Mouse (Mus musculus) hindbrain, embryonic 15.5 days (tissue): Measurements from ENCODE around the gene Hecw2. TPM values are rescaled to one million over a fixed set of nuclear protein-coding genes. Genes with fewer than 3 reads are reported as not detected.

ENCODE experiments used
- ATAC-seq: fragments of 200-750 bp; cut with Nextera tagmentation; 2 replicates; pipeline ENCODE4 v1.8.0; 2017; ENCODE audit warnings: low read depth, moderate number of reproducible peaks, moderate TSS enrichment; ENCODE audit not compliant: low FRiP score
- H3K27ac ChIP-seq: fragments of 300-500 bp; sonication (generic); replicated peaks from 2 replicates; pipeline ENCODE4 v1.5.1; 2015; ENCODE audit warnings: mild to moderate bottlenecking, inconsistent platforms
- H3K27me3 ChIP-seq: fragments of 300-500 bp; sonication (generic); 2 replicates; pipeline ENCODE4 v1.6.1; 2015; ENCODE audit warnings: control low read depth, inconsistent platforms
- H3K36me3 ChIP-seq: fragments of 300-500 bp; sonication (generic); 2 replicates; pipeline ENCODE4 v1.6.1; 2015; ENCODE audit warnings: control low read depth, inconsistent platforms
- H3K4me1 ChIP-seq: fragments of 300-500 bp; sonication (generic); replicated peaks from 2 replicates; pipeline ENCODE4 v1.6.1; 2015; ENCODE audit warnings: control low read depth, inconsistent platforms
- H3K4me2 ChIP-seq: fragments of 300-500 bp; sonication (generic); 2 replicates; pipeline ENCODE4 v1.6.1; 2015; ENCODE audit warnings: moderate library complexity, mild to moderate bottlenecking, inconsistent platforms
- H3K4me3 ChIP-seq: fragments of 300-500 bp; sonication (generic); 2 replicates; pipeline ENCODE4 v1.5.1; 2015; ENCODE audit warnings: mild to moderate bottlenecking, inconsistent platforms
- H3K9ac ChIP-seq: fragments of 300-500 bp; sonication (generic); 2 replicates; pipeline ENCODE4 v1.6.1; 2015; ENCODE audit warnings: inconsistent platforms
- H3K9me3 ChIP-seq: fragments of 300-500 bp; sonication (generic); 2 replicates; pipeline ENCODE4 v1.6.1; 2016; ENCODE audit warnings: control low read depth, inconsistent platforms
- WGBS: fragments of 180-500 bp; shearing (Covaris S2); methylation state at CpG from one replicate; pipeline ENCODE4 v1.1.7; 2015; 5-methylcytosine and 5-hydroxymethylcytosine counted together
- polyA plus RNA-seq: library from polyadenylated mRNA; unstranded; fragments of >200 nt; fragmentation: Nextera tagmentation; extraction: Ambion mirVana; gene quantifications from 2 replicates; pipeline ENCODE4 v1.2.1, GENCODE M21; 2015

Gene Hecw2
- polyA plus RNA-seq, 1 experiment from 2014 or later: 8.5 TPM

DNA sequence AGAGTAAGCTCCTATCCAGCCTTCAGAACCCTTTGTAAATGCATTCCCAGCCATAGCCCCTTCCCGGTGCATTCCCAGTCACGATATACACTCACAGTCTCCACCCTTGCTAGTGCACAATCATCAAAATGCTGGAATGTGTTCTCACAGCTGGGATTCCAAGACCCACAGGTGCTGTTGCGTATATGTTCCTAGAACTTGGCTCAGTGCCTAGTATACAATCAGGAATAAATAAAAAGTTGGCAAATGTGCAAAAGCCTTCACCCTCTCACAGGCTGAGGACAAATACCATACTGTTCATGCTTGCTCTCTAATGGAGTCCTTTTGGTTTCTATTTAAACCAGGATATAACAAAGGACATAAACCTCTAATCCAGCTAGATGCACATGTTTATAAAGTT is 283.1 kb downstream of the Hecw2 start:
- Histone ChIP-seq H3K36me3 (0 out of 2 replicates have a peak, but pooled peaks cover 6% of the 10 kb centered on the region), H3K4me1 (no peaks in the 10 kb centered on the region), H3K4me3 (no peak overlapping the region), H3K27ac (no peak overlapping the region), H3K4me2 (no peak overlapping the region), H3K9me3 (no peaks in the 10 kb centered on the region), H3K27me3 (no peaks in the 10 kb centered on the region), H3K9ac (no peak overlapping the region)
- WGBS: 63% methylated on average over 3 of the region's 3 CpGs
- no peak for ATAC-seq

DNA sequence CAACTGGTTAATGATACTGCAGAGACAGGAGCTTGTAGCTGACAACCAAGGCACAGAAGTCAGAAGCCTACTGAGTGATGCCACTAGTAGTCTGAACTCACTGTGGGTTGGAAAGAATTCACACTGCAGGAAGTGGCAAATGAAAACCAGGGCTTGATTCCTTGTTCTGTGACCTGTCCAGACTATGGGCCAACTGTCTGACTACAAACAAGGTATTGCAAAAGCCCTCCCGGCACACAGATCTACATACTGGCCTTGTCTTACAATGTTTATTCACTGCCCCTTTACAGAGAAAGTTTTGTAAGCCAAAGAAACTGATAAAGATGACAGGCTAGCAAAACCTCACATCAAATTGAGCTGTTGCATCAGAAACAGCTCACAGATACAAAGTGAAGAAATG is 284.7 kb downstream of the Hecw2 start:
- Histone ChIP-seq H3K4me3 (no peak overlapping the region), H3K4me2 (no peak overlapping the region), H3K27ac (no peak overlapping the region), H3K9me3 (no peaks in the 10 kb centered on the region), H3K4me1 (no peaks in the 10 kb centered on the region), H3K36me3 (0 out of 2 replicates have a peak, but pooled peaks cover 6% of the 10 kb centered on the region), H3K9ac (no peak overlapping the region), H3K27me3 (no peaks in the 10 kb centered on the region)
- 91% methylated on average over 1 of the region's 1 CpGs for WGBS
- no peak for ATAC-seq

DNA sequence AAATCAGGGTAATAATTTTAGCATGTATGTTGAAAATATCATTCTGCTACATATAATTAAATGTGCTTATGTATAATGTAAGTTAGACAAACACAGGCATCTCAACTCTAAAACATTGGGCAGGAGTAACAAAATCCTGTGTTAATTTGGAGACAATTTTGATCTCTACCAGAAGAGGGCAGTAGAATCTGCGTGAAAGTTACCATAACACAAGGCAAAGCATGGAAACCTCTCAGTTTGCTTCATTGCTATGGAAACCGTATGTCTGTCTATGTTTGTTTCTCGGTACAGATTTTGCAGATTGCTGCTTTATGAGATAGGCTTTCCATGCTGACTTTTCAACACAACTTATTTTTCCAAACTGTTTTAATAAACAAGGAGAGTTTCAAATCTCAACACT is 285.9 kb downstream of the Hecw2 start:
- Histone ChIP-seq H3K9me3 (no peaks in the 10 kb centered on the region), H3K36me3 (0 out of 2 replicates have a peak, but pooled peaks cover 6% of the 10 kb centered on the region), H3K9ac (no peak overlapping the region), H3K27me3 (no peaks in the 10 kb centered on the region), H3K27ac (no peak overlapping the region), H3K4me1 (no peaks in the 10 kb centered on the region), H3K4me2 (no peak overlapping the region), H3K4me3 (no peak overlapping the region)
- ATAC-seq: peak; percentile 83
- WGBS: 7% methylated on average over 3 of the region's 3 CpGs

DNA sequence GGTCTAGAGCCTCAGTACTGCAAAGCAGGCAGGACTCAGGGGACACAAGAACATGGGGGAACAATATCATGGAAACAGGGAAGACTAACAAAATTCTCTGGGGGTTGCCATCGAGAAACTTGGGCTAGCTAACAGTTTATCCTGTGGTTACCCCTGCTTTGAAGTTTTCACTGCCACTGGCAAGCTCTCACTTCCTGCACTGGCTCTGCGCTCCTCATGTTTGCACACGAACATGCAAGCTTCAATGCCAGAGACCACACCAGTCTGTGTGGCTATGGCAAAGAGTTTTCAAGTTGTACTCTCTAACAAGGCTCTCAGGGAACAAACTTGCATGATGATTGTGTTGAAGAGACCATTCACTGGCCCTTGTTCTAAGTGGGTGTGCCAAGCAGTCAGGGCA is 288.8 kb downstream of the Hecw2 start:
- no peak for ATAC-seq
- Histone ChIP-seq H3K9me3 (no peaks in the 10 kb centered on the region), H3K9ac (no peak overlapping the region), H3K4me3 (no peak overlapping the region), H3K27me3 (no peaks in the 10 kb centered on the region), H3K27ac (no peak overlapping the region), H3K4me2 (no peak overlapping the region), H3K4me1 (no peaks in the 10 kb centered on the region), H3K36me3 (peaks cover 8% of the 10 kb centered on the region)
- 85% methylated on average over 3 of the region's 3 CpGs for WGBS

DNA sequence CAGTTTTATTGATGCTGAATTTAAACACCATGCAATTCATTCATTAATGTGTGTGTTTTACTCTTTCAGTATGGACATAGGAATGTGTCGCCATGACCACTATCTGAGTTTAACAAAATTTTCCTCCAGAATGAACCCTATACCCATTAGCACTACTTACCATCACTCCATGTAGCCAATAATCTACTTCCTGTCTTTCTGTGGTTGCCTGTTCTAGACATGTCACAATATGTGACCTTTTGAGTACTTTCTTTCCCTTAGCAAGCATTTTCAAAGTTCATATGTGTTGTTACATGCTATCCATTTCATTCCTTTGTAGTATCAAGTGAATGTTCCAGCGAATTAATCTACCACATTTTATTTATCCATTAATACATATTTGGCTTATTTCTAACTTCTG is 294.6 kb downstream of the Hecw2 start:
- no peak overlapping the region for H3K4me3 ChIP-seq
- WGBS: 92% methylated on average over 2 of the region's 2 CpGs

DNA sequence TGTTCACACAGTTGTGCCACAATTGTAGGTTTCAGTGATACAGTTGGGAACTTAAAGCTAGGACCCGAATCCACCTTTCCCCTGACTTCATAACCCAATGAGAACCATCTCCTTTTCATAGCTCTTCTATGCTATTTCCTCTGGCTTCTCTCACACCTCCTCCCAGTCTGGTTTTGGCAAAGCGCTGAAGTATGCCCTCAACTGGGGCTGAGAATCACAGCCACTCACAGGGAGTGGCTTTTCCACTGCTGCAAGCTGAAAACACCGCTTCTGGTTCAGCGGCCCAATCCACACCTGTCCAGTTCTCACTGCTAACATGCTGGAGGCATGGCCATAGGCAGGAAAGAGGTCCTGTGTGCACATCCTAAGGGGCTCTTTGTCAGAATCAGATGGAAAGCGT is 300.7 kb downstream of the Hecw2 start:
- H3K27ac ChIP-seq: no peak overlapping the region
- no peak for ATAC-seq
- no peaks in the 10 kb centered on the region for H3K27me3 ChIP-seq
- no peak overlapping the region for H3K4me3 ChIP-seq
- no peak overlapping the region for H3K9ac ChIP-seq
- no peaks in the 10 kb centered on the region for H3K9me3 ChIP-seq
- H3K4me1 ChIP-seq: no peaks in the 10 kb centered on the region
- 94% methylated on average over 5 of the region's 5 CpGs for WGBS
- no peaks in the 10 kb centered on the region for H3K36me3 ChIP-seq
- H3K4me2 ChIP-seq: no peak overlapping the region

More for the DNA sequence above, 294.6 kb downstream of the Hecw2 start:
- Histone ChIP-seq H3K4me1 (no peaks in the 10 kb centered on the region), H3K4me2 (no peak overlapping the region), H3K27ac (no peak overlapping the region), H3K36me3 (peaks cover 8% of the 10 kb centered on the region), H3K27me3 (no peaks in the 10 kb centered on the region), H3K9me3 (no peaks in the 10 kb centered on the region), H3K9ac (no peak overlapping the region)
- no peak for ATAC-seq

DNA sequence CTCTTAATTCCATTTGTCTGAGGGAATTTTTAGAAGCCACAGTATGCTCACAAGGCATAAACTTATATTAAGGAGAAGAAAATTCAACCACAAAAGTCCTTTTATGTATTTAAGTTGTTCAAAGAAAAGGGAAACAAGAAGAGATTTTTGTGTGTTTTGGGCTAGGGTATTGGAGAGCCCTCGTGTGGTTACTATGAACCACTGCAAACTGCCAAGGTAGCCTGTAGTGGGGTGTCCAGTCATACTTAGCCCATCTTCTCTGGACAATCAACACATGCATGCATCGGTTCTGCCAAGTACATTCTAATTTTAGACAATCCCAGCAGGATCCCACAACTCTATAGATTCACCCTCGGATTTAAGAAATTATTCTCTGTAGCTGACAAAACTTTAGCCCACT is 304.6 kb downstream of the Hecw2 start:
- no peak for ATAC-seq
- Histone ChIP-seq H3K27me3 (no peaks in the 10 kb centered on the region), H3K9ac (no peak overlapping the region), H3K4me3 (no peak overlapping the region), H3K9me3 (no peaks in the 10 kb centered on the region), H3K4me2 (no peak overlapping the region), H3K36me3 (no peaks in the 10 kb centered on the region), H3K27ac (no peak overlapping the region), H3K4me1 (no peaks in the 10 kb centered on the region)
- WGBS: 54% methylated on average over 3 of the region's 3 CpGs

DNA sequence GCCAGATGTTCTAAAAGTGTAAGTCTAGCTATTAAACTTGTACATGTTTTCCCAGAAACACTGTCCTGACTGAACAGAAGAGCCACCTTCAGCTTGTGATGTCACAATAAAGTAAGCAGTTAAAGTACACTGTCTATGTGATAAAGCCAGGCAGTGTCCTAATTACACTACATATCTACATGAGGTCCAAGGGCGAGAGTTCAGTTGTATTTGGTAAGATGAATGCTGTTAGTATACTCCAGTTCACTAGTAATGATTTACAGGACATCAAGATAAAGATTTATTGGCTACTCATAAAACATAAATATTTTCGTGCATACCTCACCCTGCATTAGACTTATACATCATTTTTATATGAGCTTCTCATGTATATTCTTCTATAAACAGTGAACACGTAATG is 305.2 kb downstream of the Hecw2 start:
- Histone ChIP-seq H3K9ac (no peak overlapping the region), H3K4me3 (no peak overlapping the region), H3K9me3 (no peaks in the 10 kb centered on the region), H3K4me2 (no peak overlapping the region), H3K27ac (no peak overlapping the region), H3K4me1 (no peaks in the 10 kb centered on the region), H3K27me3 (no peaks in the 10 kb centered on the region), H3K36me3 (no peaks in the 10 kb centered on the region)
- no peak for ATAC-seq
- 91% methylated on average over 3 of the region's 3 CpGs for WGBS

DNA sequence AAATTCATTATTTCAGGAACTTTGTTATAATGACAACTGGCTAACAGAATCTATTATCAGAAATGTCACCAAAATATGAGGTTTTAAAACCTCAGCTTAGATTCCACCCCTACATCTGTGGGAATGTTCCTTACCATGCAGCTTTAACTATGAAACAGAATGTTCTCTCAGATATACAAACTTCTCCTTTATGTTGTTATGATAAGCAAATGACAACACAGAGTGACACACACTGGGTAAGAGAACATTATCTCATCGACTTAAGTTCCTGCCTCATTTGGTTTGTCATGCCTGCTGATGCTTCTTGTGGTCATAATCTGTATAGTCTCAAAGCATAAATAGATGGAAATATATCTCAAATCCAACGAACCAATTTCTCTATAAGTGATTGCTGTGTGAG is 312.5 kb downstream of the Hecw2 start:
- no peak for ATAC-seq
- Histone ChIP-seq H3K4me1 (no peaks in the 10 kb centered on the region), H3K9me3 (no peaks in the 10 kb centered on the region), H3K27me3 (no peaks in the 10 kb centered on the region), H3K4me2 (no peak overlapping the region), H3K27ac (no peak overlapping the region), H3K9ac (no peak overlapping the region), H3K4me3 (no peak overlapping the region), H3K36me3 (0 out of 2 replicates have a peak, but pooled peaks cover 4% of the 10 kb centered on the region)
- 79% methylated on average over 2 of the region's 2 CpGs for WGBS

DNA sequence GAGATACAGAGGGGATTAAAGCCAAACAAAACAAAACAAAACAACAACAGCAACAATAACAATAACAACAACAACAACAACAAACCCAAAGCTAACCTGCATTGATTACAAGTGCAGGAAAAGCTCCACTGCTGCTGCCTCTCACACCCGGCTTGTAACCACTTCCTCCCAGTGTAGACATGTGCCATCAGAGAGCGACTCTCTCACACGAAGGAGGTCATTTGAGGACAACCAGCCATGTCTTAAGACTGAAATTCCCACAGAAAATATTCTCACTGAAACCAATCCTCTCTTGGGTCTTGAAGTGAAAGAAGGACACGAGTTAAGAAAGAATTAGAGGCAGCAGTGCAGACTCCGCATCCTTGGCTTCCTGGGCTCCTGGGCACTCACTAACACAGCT is 319.0 kb downstream of the Hecw2 start:
- 85% methylated on average over 5 of the region's 5 CpGs for WGBS
- no peak for ATAC-seq
- no peaks in the 10 kb centered on the region for H3K4me1 ChIP-seq
- H3K9me3 ChIP-seq: no peaks in the 10 kb centered on the region
- no peaks in the 10 kb centered on the region; the same call in 1 of the 2 replicates for H3K36me3 ChIP-seq
- H3K4me3 ChIP-seq: no peak overlapping the region
- H3K27ac ChIP-seq: no peak overlapping the region
- H3K4me2 ChIP-seq: no peak overlapping the region
- H3K9ac ChIP-seq: no peak overlapping the region
- no peaks in the 10 kb centered on the region for H3K27me3 ChIP-seq

DNA sequence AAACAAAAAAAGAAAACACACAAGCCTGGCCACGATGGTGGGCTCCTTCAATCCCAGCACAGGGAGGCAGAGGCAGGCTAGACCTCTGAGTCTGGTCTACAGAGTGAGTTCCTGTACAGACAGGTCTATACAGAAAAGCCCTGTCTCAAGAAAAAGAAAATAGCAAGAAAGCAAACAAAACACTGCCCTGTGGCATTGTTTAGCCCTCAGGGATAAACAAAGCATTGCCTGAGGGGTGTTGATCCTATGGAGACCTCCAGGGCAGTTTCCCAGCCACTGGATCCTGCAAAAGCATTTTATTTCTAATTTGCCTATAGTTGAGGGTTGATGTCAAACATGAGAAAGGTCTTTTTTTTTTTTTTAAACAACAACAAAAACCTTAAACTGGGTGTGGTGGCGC is 327.7 kb downstream of the Hecw2 start:
- Histone ChIP-seq H3K9me3 (no peaks in the 10 kb centered on the region), H3K36me3 (0 out of 2 replicates have a peak, but pooled peaks cover 3% of the 10 kb centered on the region), H3K9ac (no peak overlapping the region), H3K27ac (no peak overlapping the region), H3K4me1 (no peaks in the 10 kb centered on the region), H3K4me3 (no peak overlapping the region), H3K27me3 (no peaks in the 10 kb centered on the region), H3K4me2 (no peak overlapping the region)
- no peak for ATAC-seq
- WGBS: 85% methylated on average over 2 of the region's 2 CpGs

DNA sequence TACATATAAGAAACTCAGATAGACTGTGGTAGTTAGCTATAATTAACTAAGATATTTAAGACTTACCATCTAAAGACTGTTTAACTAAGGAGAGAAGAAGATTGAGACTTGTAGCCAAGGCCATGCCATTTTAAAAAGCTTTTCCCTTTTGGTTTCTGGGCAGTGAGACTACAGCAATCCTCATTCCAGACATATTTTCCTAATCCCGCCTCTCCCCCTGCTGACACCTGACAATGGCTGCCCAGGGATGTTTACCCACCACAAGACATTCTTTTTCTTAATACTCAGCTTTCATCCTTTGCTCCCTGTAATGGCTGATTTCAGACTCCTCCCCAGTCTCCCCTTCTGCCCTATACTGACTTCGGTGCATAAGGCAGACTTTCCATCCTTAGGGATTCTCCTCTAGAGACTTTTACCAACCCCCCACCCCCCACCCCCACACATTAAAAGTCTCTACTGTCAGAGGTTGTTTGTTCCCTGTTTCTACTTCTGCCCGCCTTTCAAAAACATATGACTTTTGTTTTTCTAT is 328.5 kb downstream of the Hecw2 start:
- H3K4me2 ChIP-seq: no peak overlapping the region
- 26% methylated on average over 3 of the region's 3 CpGs for WGBS
- 0 out of 2 replicates have a peak, but pooled peaks cover 3% of the 10 kb centered on the region for H3K36me3 ChIP-seq
- no peak overlapping the region for H3K9ac ChIP-seq
- no peaks in the 10 kb centered on the region for H3K4me1 ChIP-seq
- ATAC-seq: no peak
- H3K9me3 ChIP-seq: no peaks in the 10 kb centered on the region
- no peak overlapping the region for H3K27ac ChIP-seq
- no peak overlapping the region for H3K4me3 ChIP-seq
- H3K27me3 ChIP-seq: no peaks in the 10 kb centered on the region

DNA sequence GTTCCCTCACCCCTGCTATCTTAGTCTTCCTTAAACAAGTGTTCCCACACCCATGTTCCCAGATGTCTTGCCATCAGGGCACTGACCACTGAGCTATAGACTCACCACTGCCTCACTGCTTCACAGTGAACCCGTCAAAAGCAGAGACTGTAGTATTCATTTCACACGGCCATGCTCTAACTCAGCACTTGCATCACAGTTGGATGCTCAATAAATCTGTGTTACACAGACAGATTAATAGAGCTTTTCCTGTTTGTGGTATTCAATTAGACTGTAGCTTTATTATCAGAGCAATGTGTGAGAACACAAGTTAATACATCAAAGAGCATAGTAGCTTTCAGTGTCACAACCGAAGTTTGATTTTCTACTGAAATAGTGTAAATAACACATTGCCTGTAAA is 330.9 kb downstream of the Hecw2 start:
- H3K4me3 ChIP-seq: no peak overlapping the region
- H3K9me3 ChIP-seq: no peaks in the 10 kb centered on the region
- no peak overlapping the region for H3K27ac ChIP-seq
- H3K4me1 ChIP-seq: no peaks in the 10 kb centered on the region
- H3K27me3 ChIP-seq: no peaks in the 10 kb centered on the region
- H3K36me3 ChIP-seq: 0 out of 2 replicates have a peak, but pooled peaks cover 3% of the 10 kb centered on the region
- WGBS: 82% methylated on average over 3 of the region's 3 CpGs
- H3K9ac ChIP-seq: no peak overlapping the region
- H3K4me2 ChIP-seq: no peak overlapping the region
- ATAC-seq: no peak
